ENCODE assay signal across 14 mouse cellular contexts in the genomic region with DNA sequence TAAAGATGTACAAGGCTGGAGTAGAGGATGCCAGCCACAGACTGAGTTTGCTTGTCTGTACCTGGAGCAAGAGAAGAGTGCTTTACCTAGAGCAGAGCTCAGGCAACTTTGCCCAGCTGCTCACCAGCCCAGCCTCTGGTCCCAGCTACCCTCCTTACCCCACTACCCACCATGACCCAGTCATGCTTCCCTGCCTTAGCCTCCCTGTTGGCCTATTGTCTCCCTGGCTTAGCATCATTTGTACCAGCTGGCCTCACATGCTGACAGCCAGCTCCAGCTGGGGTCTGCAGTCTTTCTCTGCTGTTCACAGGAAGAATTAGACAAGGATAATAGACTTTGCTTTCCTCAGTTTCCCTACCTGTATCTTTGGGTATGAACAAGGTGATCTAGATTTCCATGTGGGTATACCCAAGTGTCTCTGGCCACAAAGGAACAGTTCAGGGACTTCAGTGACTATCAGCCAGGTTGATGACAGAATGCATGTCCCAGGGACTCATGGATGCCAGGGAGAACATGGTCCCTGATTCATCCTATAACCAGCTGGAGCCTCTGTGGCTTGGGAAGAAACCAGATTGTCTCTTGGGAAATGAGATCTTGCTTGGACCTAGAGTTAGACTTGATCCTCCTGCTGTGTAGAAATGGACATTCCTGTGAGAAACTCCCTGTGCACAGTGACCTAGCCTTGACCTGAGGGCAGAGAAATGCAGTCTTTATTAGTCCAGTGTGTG.
DNase-seq lines count a peak whose midpoint lies in the region; ATAC-seq and TF ChIP-seq lines count a peak whose summit lies in the region.
"Had no signal": no experiment of that assay in that cellular context is flagged by ENCODE, and none has a peak within 500 bp of the region (broad histone marks: within the 10 kb centered on the region; RNA-seq: fewer than 3 reads in every experiment).

No protein-coding gene starts in this region.

- ATAC-seq in heart, postnatal 0 days (ENCODE audit: insufficient read depth, low read depth), result peak; percentile 19
- ATAC-seq: intestine, embryonic 15.5 days had no signal

- H3K9ac ChIP-seq in heart, postnatal 0 days (replicated peaks; ENCODE audit: low read depth, low read length), result no peak overlapping the region
- H3K9ac ChIP-seq: embryonic facial prominence, embryonic 12.5 days; intestine, embryonic 15.5 days; limb, embryonic 15.5 days; stomach, embryonic 15.5 days had no signal

- H3K36me3 ChIP-seq in heart, postnatal 0 days (replicated peaks; ENCODE audit: control insufficient read depth, insufficient read depth, low read length), result no peaks in the 10 kb centered on the region
- H3K36me3 ChIP-seq in midbrain, embryonic 10.5 days, result no peaks in the 10 kb centered on the region
- H3K36me3 ChIP-seq: embryonic facial prominence, embryonic 12.5 days; intestine, embryonic 15.5 days; limb, embryonic 15.5 days; stomach, embryonic 15.5 days had no signal

- no peaks in the 10 kb centered on the region for H3K9me3 ChIP-seq in heart, postnatal 0 days (replicated peaks; ENCODE audit: control insufficient read depth, low read length)
- no peaks in the 10 kb centered on the region for H3K9me3 ChIP-seq in midbrain, embryonic 10.5 days (replicated peaks)
- H3K9me3 ChIP-seq: embryonic facial prominence, embryonic 12.5 days; intestine, embryonic 15.5 days; limb, embryonic 15.5 days; stomach, embryonic 15.5 days had no signal

- peak overlapping the region; percentile 72 for H3K27ac ChIP-seq in layer of hippocampus, adult 2 months
- peak overlapping the region; percentile 70 for H3K27ac ChIP-seq in heart, postnatal 0 days (ENCODE audit: low read depth)
- H3K27ac ChIP-seq in midbrain, embryonic 10.5 days (replicated peaks), result peak overlapping the region; percentile 81
- H3K27ac ChIP-seq: embryonic facial prominence, embryonic 12.5 days; intestine, embryonic 15.5 days; stomach, embryonic 15.5 days had no signal

- TF ChIP-seq CTCF in layer of hippocampus, adult 2 months (conservative IDR thresholded peaks at IDR 0.05), result no peak
- no peak for TF ChIP-seq CTCF in heart, postnatal 0 days (IDR thresholded peaks at IDR 0.05; ENCODE audit: low read depth)

- no peaks in the 10 kb centered on the region for H3K4me1 ChIP-seq in heart, postnatal 0 days (ENCODE audit: control insufficient read depth, insufficient read depth)
- peaks cover 24% of the 10 kb centered on the region for H3K4me1 ChIP-seq in midbrain, embryonic 10.5 days
- H3K4me1 ChIP-seq: embryonic facial prominence, embryonic 12.5 days had no signal

- DNase-seq in layer of hippocampus, adult 2 months (ENCODE audit: low spot score in 2 of 2), result no peak
- no peak for DNase-seq in layer of hippocampus, adult 9-10 months (ENCODE audit: low spot score)
- no peak for DNase-seq in heart, postnatal 0 days (ENCODE audit: low spot score)
- no peak for DNase-seq in midbrain, embryonic 10.5 days (ENCODE audit: low spot score)
- DNase-seq in retina, postnatal 1 day, result peak; percentile 49
- no peak for DNase-seq in layer of hippocampus, postnatal 10 days (ENCODE audit: low spot score in 2 of 2)
- DNase-seq in left cerebral cortex, postnatal 25 days (ENCODE audit: low spot score in 2 of 2), result no peak
- DNase-seq in yolk sac, embryonic 10.5 days (ENCODE audit: low spot score), result no peak
- DNase-seq: cerebellum, adult 18-20 months; right cerebral cortex, postnatal 14 days had no signal

- TF ChIP-seq EP300 in heart, postnatal 0 days (IDR thresholded peaks at IDR 0.05; ENCODE audit: low read depth), result no peak

- intact Hi-C loops in left cerebral cortex, postnatal 25 days (cut with DNase I), result loop anchor here (5.0 kb wide), 1 partner anchor 129 kb away; no protein-coding TSS in a partner anchor

- no peak overlapping the region for H3K4me3 ChIP-seq in layer of hippocampus, adult 2 months
- no peak overlapping the region for H3K4me3 ChIP-seq in heart, postnatal 0 days (ENCODE audit: low read depth, low read length)
- H3K4me3 ChIP-seq in midbrain, embryonic 10.5 days, result no peak overlapping the region
- H3K4me3 ChIP-seq: embryonic facial prominence, embryonic 12.5 days; intestine, embryonic 15.5 days; limb, embryonic 15.5 days; stomach, embryonic 15.5 days had no signal

- no peaks in the 10 kb centered on the region for H3K27me3 ChIP-seq in heart, postnatal 0 days (ENCODE audit: control insufficient read depth, insufficient read depth, low read length)
- no peaks in the 10 kb centered on the region for H3K27me3 ChIP-seq in midbrain, embryonic 10.5 days (ENCODE audit: low read depth, poor library complexity, severe bottlenecking)
- H3K27me3 ChIP-seq: embryonic facial prominence, embryonic 12.5 days; intestine, embryonic 15.5 days; limb, embryonic 15.5 days; stomach, embryonic 15.5 days had no signal

- no peak overlapping the region for H3K4me2 ChIP-seq in heart, postnatal 0 days (ENCODE audit: low read depth, low read length)
- H3K4me2 ChIP-seq: embryonic facial prominence, embryonic 12.5 days; intestine, embryonic 15.5 days; limb, embryonic 15.5 days; stomach, embryonic 15.5 days had no signal
